Mouse (Mus musculus) heart, adult 2 months (tissue): ENCODE results near the gene Il22ra1.

Experiments used
- CTCF ChIP-seq: fragments of 200-600 bp; IDR thresholded peaks from 2 replicates; pipeline ENCODE4 v1.8.1; 2022; ENCODE audit warnings: antibody characterized with exemption, mild to moderate bottlenecking, moderate library complexity
- EP300 ChIP-seq: fragments of 200-500 bp; IDR thresholded peaks from 2 replicates; pipeline ENCODE4 v1.6.1; 2011; ENCODE audit warnings: low read depth, low read length, control low read depth; ENCODE audit not compliant: insufficient read depth

GRCm38 (mm10) chr4:135709621-135710020 is 18.4 kb upstream of the Il22ra1 start:
- TF ChIP-seq EP300 (no peak), CTCF (no peak)
